Comparison of ENCODE assay signal across 8 mouse cellular contexts in the genomic region with DNA sequence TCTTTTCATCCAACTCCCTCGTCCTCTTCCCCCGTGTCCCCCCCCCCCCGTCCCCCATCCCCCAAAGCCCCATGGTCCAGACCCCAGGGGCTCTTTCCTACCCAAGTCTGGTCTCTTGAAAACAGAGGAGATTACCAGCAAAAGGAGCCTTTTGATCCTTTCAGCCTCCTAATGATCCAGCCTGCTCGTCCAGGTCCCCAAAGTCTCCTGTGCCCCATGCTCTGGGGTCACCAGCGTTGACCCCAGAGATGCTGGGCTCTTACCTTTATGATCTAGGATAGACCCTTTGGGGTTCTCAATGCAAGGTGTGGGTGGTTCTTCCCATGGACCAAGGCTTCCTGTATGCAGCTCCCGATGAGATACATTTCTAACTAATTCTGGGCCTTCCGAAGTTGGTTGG. TPM values are rescaled to one million over a fixed set of nuclear protein-coding genes. Genes with fewer than 3 reads are reported as not detected.
A peak's percentile ranks its signal among the peaks of the same experiment; 100 is the strongest.
DNase-seq lines count a peak whose midpoint lies in the region; ATAC-seq lines count a peak whose summit lies in the region.

No protein-coding gene starts in this region.

- 53% methylated on average over 5 of the region's 7 CpGs for WGBS in heart, embryonic 14.5 days
- 32% methylated on average over 6 of the region's 7 CpGs for WGBS in embryonic facial prominence, embryonic 12.5 days
- whole genome bisulfite sequencing in hindbrain, embryonic 14.5 days = 28% methylated on average over 7 of the region's 7 CpGs
- WGBS in midbrain, embryonic 11.5 days = 33% methylated on average over 5 of the region's 7 CpGs

- DNase-seq in heart, postnatal 10 days = no peak
- DNase-seq in hindbrain, embryonic 14.5 days (ENCODE audit: low spot score) = no peak
- DNase-seq in midbrain, embryonic 11.5 days (ENCODE audit: low spot score, missing footprints) = no peak
- DNase-seq in retina, embryonic 14.5 days (ENCODE audit: low spot score) = no peak
- DNase-seq in right cerebral cortex, postnatal 4 days = no peak
- DNase-seq in right cerebral cortex, postnatal 14 days = no peak

- H3K4me2 ChIP-seq in heart, embryonic 14.5 days (ENCODE audit: low read length) = peak overlapping the region; percentile 86
- peak overlapping the region; percentile 94 for H3K4me2 ChIP-seq in embryonic facial prominence, embryonic 12.5 days (replicated peaks)
- peak overlapping the region; percentile 99 for H3K4me2 ChIP-seq in hindbrain, embryonic 14.5 days (replicated peaks)
- peak overlapping the region; percentile 100 for H3K4me2 ChIP-seq in midbrain, embryonic 11.5 days

- peaks cover 17 to 24% of the 10 kb centered on the region in 2 experiments for H3K4me1 ChIP-seq in heart, embryonic 14.5 days (ENCODE audit: control insufficient read depth in 2 of 2, insufficient read depth in 2 of 2, low read length in 2 of 2)
- H3K4me1 ChIP-seq in embryonic facial prominence, embryonic 12.5 days = peaks cover 19% of the 10 kb centered on the region
- H3K4me1 ChIP-seq in hindbrain, embryonic 14.5 days (replicated peaks; ENCODE audit: control insufficient read depth, insufficient read depth, low read length) = peaks cover 22% of the 10 kb centered on the region
- H3K4me1 ChIP-seq in midbrain, embryonic 11.5 days (ENCODE audit: control insufficient read depth, insufficient read depth, low read length) = peaks cover 15% of the 10 kb centered on the region

- intact Hi-C loops in heart, postnatal 10 days (cut with DNase I) = loop anchor here (5.0 kb wide), 1 partner anchor 67 kb away; no protein-coding TSS in a partner anchor

- H3K27me3 ChIP-seq in heart, embryonic 14.5 days (ENCODE audit: control insufficient read depth, insufficient read depth, low read length) = no peaks in the 10 kb centered on the region; the same call in 1 of the 2 replicates
- peaks cover 16% of the 10 kb centered on the region for H3K27me3 ChIP-seq in embryonic facial prominence, embryonic 12.5 days
- 0 out of 2 replicates have a peak, but pooled peaks cover 4% of the 10 kb centered on the region for H3K27me3 ChIP-seq in hindbrain, embryonic 14.5 days (ENCODE audit: control insufficient read depth, insufficient read depth, low read length)
- H3K27me3 ChIP-seq in midbrain, embryonic 11.5 days (ENCODE audit: control insufficient read depth, insufficient read depth, low read length) = peaks cover 14% of the 10 kb centered on the region

- no peaks in the 10 kb centered on the region for H3K9me3 ChIP-seq in heart, embryonic 14.5 days (ENCODE audit: control insufficient read depth, low read length)
- no peaks in the 10 kb centered on the region for H3K9me3 ChIP-seq in embryonic facial prominence, embryonic 12.5 days
- no peaks in the 10 kb centered on the region for H3K9me3 ChIP-seq in hindbrain, embryonic 14.5 days (ENCODE audit: control insufficient read depth, low read length)
- no peaks in the 10 kb centered on the region for H3K9me3 ChIP-seq in midbrain, embryonic 11.5 days (ENCODE audit: control insufficient read depth, low read length)

- ATAC-seq in heart, embryonic 14.5 days (ENCODE audit: insufficient number of reproducible peaks, insufficient read depth, low FRiP score, low read depth) = no peak
- ATAC-seq in embryonic facial prominence, embryonic 12.5 days (ENCODE audit: insufficient number of reproducible peaks, insufficient read depth, low FRiP score, low TSS enrichment) = no peak
- no peak for ATAC-seq in hindbrain, embryonic 14.5 days (ENCODE audit: low FRiP score)
- ATAC-seq in midbrain, embryonic 11.5 days (ENCODE audit: low FRiP score) = peak; percentile 41; the same call in 1 of the 2 replicates

- H3K27ac ChIP-seq in heart, embryonic 14.5 days (replicated peaks in 1 of 2; ENCODE audit: control insufficient read depth in 1 of 2, insufficient read depth in 1 of 2, low read depth in 2 of 2, low read length in 2 of 2) = no peak overlapping the region
- H3K27ac ChIP-seq in embryonic facial prominence, embryonic 12.5 days = no peak overlapping the region
- no peak overlapping the region for H3K27ac ChIP-seq in hindbrain, embryonic 14.5 days
- H3K27ac ChIP-seq in midbrain, embryonic 11.5 days (ENCODE audit: low read depth, low read length) = no peak overlapping the region

- no peaks in the 10 kb centered on the region for H3K36me3 ChIP-seq in heart, embryonic 14.5 days (ENCODE audit: control insufficient read depth, insufficient read depth, low read length)
- no peaks in the 10 kb centered on the region for H3K36me3 ChIP-seq in embryonic facial prominence, embryonic 12.5 days
- H3K36me3 ChIP-seq in hindbrain, embryonic 14.5 days (replicated peaks; ENCODE audit: control insufficient read depth, insufficient read depth) = no peaks in the 10 kb centered on the region
- H3K36me3 ChIP-seq in midbrain, embryonic 11.5 days (ENCODE audit: control insufficient read depth, insufficient read depth, low read length) = no peaks in the 10 kb centered on the region

- H3K9ac ChIP-seq in heart, embryonic 14.5 days (ENCODE audit: low read length) = no peak overlapping the region
- no peak overlapping the region for H3K9ac ChIP-seq in embryonic facial prominence, embryonic 12.5 days
- H3K9ac ChIP-seq in hindbrain, embryonic 14.5 days = no peak overlapping the region
- no peak overlapping the region; the same call in 1 of the 2 replicates for H3K9ac ChIP-seq in midbrain, embryonic 11.5 days (ENCODE audit: low read length)

- H3K4me3 ChIP-seq in heart, embryonic 14.5 days (ENCODE audit: control insufficient read depth in 1 of 2, insufficient read depth in 1 of 2, low read depth in 1 of 2, low read length in 2 of 2) = peak overlapping the region; percentile 93 to 97
- H3K4me3 ChIP-seq in embryonic facial prominence, embryonic 12.5 days = peak overlapping the region; percentile 81
- H3K4me3 ChIP-seq in hindbrain, embryonic 14.5 days (replicated peaks; ENCODE audit: low read length) = peak overlapping the region; percentile 85
- H3K4me3 ChIP-seq in midbrain, embryonic 11.5 days (ENCODE audit: low read depth, low read length) = peak overlapping the region; percentile 80

RNA-seq across cellular contexts. Expression of a gene that starts 0.4 kb away (rescaled TPM):
- polyA plus RNA-seq in heart, embryonic 14.5 days (2014; fragmentation: Nextera tagmentation; extraction: Ambion mirVana) = 17.4 and 21.1 TPM in 2 replicates
- 10 to 100 TPM; 69.1 to 79.5 TPM for total RNA-seq in heart, postnatal 10 days (2021)
- 6.8 and 7.1 TPM in 2 replicates for polyA plus RNA-seq in embryonic facial prominence, embryonic 12.5 days (2016; fragmentation: Nextera tagmentation; extraction: Ambion mirVana)
- polyA plus RNA-seq in hindbrain, embryonic 14.5 days (2014; fragmentation: Nextera tagmentation; extraction: Ambion mirVana) = 16.2 and 17.8 TPM in 2 replicates
- 4.9 and 5.0 TPM in 2 replicates for polyA plus RNA-seq in midbrain, embryonic 11.5 days (2014; fragmentation: Nextera tagmentation; extraction: Ambion mirVana)

RNA-seq across cellular contexts. Expression of a gene that starts 52.5 kb away (rescaled TPM):
- polyA plus RNA-seq in heart, embryonic 14.5 days (2014; fragmentation: Nextera tagmentation; extraction: Ambion mirVana) = 41.4 and 41.6 TPM in 2 replicates
- total RNA-seq in heart, postnatal 10 days (2021) = 10 to 100 TPM; 27.8 to 37.9 TPM
- 60.3 TPM in 2 replicates for polyA plus RNA-seq in embryonic facial prominence, embryonic 12.5 days (2016; fragmentation: Nextera tagmentation; extraction: Ambion mirVana)
- polyA plus RNA-seq in hindbrain, embryonic 14.5 days (2014; fragmentation: Nextera tagmentation; extraction: Ambion mirVana) = 38.4 and 43.6 TPM in 2 replicates
- polyA plus RNA-seq in midbrain, embryonic 11.5 days (2014; fragmentation: Nextera tagmentation; extraction: Ambion mirVana) = 252 and 256 TPM in 2 replicates
